Mouse (Mus musculus) heart, postnatal 0 days (tissue): Measurements from ENCODE around the gene Tmem150b.

ENCODE experiments used
- CTCF ChIP-seq: IDR thresholded peaks from 2 replicates; pipeline ENCODE4 v1.5.1; 2016; ENCODE audit warnings: antibody characterized with exemption, control low read depth, low read depth
- EP300 ChIP-seq: IDR thresholded peaks from 2 replicates; pipeline ENCODE4 v1.6.1; 2016; ENCODE audit warnings: antibody characterized with exemption, low read depth

- no peak for TF ChIP-seq CTCF
- TF ChIP-seq EP300: no peak
Observed at GRCm38 (mm10) chr7:4684203-4684602, 40.8 kb downstream of the Tmem150b start.
